Mouse (Mus musculus) gastrocnemius, postnatal 4 days (tissue): ENCODE results near the gene Bcar3. TPM values are rescaled to one million over a fixed set of nuclear protein-coding genes. Genes with fewer than 3 reads are reported as not detected.

Experiments
- DNase-seq, 2 experiments: peaks; one replicate each; pipeline ENCODE4 v3.0.0; 2021 to 2022; ENCODE audit warnings: low spot score in 2 of 2, mixed read lengths in 2 of 2
- total RNA-seq, 2 experiments: library from RNA; stranded (reverse); gene quantifications; 2 replicates each; pipeline ENCODE4 v1.2.3; 2021

Bcar3 gene
- total RNA-seq, 2 experiments from 2014 or later = 23.9 to 29.4 TPM

DNA sequence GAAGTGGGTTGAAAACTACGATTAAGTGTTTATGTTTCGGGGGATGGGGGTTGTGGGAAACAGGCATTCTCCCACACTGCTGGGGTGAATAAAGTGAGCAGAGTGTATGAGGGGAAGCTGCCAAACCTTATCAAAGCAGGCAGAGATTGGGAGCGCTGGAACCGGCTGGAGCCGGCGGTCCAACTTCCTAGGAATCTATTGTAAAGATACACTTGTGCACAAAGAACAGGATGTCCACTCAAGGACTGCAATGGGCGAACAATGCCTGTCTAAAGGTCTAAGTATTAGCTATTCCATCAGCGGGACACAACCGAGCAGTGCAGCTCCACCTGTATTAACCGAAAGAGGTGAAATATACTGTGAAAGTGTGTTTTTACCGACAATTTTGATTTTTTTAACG is 2.1 kb upstream of the Bcar3 start:
- DNase-seq = no peak

DNA sequence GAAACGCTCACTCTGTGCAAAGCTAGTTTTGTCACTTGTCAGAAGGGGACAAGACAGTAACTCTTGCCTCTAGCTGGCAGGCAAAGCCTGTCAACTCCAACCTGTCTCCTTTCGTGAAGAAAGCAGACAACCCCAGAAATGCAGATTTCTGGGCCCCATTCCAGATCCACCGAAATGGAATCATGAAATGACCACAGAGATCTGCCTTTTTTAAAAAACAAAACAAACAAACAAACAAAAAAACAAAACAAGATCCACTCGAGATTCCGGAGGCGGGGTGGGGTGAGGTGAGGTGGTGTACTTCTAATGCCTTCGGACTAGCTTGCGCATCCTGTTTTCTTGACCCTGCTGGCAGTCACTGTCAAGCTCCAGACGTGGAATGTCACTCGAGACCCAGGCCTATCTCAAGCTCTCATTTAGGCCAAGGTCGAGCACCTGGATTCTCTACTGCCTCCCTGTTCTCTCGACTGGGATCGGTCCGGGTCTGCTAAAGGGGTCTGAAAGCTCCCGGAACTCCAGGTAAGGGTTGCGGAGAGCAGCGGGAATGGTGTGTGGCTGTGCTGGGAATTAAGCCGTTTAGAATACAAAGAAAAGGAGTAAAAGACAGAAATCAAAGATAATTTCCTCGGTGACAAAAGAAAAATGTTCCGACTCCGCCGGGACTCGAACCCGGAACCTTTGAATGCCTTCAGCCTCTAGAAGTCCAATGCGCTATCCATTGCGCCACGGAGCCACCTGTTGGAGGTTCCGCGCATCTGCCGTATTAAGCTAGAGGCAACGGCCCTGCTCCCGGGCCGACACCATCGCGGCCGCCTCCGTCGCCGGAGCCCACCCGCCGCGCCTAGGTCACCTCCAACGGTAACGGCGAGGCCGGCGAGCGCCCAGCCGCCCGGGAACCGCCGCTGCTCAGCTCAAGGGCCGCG is 1.4 kb upstream of the Bcar3 start:
- peak; percentile 92 to 94 for DNase-seq

DNA sequence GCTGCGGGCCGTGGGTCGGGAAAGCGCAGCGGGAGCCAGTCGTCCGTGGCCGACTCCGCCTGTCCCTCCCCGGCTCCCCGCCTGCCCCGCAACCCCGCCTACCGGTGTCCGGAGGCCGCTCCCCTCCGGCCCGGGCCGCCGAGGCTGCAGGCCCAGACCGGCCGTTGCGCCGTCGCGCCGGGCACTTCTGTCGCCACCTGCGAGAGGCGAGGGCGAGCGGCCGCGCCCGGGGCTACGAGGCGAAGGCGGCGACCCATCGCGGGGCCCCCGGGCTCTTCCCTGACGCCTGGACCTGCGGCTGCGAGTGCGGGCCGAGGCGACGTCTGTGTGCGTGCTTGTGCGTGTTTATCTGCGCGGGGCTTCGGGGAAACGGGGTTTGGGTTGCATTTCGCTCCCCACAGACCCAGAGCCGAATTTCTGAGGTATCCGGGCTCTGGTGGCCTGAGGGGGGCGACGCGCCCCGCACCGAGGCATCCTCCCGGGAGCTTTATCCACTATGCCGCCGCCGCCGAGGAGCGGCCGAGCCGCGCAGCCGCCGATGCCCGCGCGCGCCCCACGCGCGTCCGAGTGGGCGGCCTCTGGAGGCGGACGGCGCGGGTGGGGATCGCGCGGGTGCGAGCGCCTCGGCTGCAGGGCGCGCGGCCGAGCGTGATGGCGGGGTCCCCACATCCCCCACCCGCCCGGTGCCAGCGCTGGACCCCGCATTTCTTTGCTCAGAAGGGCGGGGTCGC is 548 bp upstream of the Bcar3 start:
- DNase-seq = peak; percentile 79 to 89

- peak in 1 of 2 experiments; percentile 44 for DNase-seq
These were observed 1.6 kb downstream of the Bcar3 start for GRCm38 (mm10) chr3:122295511-122295910.

DNA sequence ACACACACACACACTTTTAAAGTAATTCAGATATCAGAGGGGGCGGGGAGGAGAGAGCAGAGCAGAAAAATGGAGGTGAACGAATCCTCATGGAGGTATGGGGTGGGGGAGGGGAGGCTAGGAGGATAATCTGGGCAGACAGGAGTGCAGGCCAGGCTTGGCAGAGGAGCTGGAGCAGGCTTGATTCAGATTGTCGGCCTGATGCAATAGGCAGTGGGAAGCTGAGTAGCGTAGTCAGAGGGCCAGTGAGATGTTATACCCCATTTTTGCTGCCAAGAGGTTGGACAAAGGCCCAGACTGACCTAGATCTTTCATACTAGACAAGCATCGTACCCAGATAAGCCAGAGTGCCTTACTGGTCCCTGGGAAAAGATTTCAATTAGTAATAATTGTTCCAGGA is 3.0 kb downstream of the Bcar3 start:
- DNase-seq = no peak

- DNase-seq = no peak
These were observed 7.3 kb downstream of the Bcar3 start for GRCm38 (mm10) chr3:122300983-122301919.

- no peak for DNase-seq
These were observed 10.6 kb downstream of the Bcar3 start for GRCm38 (mm10) chr3:122304560-122304959.

DNA sequence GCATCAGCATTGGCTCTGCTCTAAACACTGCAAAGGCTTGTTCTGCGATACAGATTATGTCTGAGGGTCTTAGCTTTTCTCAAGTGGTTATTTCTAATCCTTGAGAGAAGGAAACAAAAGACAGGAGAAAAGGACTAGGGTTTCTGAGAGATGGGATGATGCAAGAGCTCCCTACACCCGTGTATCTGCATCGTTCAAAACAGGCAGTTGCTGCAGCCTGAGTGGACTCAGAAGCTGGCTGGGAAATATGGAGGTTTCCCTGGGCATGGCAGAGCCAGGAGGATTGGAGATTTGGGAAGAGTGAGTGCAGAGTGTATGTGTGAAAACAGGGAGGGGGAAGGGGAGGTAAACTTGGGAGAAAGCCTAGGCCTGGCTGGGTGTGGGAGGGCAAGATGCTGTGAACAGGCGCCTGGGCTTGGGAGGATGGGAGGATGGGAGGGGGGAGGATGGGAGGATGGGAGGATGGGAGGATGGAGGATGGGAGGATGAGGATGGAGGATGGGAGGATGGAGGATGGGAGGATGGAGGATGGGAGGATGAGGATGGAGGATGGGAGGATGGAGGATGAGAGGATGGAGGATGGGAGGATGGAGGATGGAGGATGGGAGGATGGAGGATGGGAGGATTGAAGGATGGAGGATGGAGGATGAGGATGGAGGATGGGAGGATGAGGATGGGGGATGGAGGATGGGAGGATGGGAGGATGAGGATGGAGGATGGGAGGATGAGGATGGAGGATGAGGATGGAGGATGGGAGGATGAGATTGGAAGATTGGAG is 14.1 kb downstream of the Bcar3 start:
- DNase-seq = no peak

DNA sequence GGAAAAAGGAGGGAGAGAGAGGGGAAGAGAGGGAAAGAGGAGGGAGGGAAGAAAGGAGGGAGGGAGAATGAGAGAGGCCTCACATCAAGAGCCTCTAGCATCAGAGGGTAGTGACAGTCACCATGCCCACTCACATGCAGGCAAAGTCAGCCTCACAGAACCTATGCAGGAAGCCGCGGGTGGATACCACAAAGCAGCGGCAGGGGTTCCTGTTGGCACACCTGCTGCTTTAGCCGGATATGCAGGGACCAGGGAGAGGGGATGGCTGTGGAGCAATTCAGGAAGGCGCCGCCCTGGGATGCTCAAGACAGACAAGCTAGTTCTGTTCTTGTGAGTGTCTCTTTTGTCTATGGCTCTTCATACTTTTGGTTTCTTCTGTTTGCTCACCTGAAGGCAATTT is 15.0 kb downstream of the Bcar3 start:
- no peak for DNase-seq

DNA sequence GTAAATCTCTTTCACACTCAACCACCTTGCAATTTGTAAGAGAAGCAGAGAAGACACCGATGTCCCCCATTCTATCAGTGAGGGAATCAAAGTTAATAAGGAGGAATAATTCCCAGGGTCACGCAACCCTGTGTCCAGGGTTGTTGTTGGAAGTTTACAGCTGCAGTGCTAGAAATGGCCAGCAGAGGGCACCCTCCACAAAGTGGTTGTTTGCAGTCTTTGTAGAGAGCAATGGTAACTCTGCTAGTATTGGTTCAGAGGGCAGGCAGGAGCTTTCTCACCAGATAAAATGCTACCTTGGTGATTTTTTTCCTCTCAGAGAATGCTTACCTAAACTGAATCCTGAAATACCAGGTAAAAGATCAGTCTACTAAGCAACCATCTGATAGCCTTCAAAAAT is 18.1 kb downstream of the Bcar3 start:
- peak; percentile 72 to 81 for DNase-seq

- no peak for DNase-seq
These were observed 19.1 kb downstream of the Bcar3 start for GRCm38 (mm10) chr3:122312936-122313629.

GRCm38 (mm10) chr3:122313936-122314335 is 20.0 kb downstream of the Bcar3 start:
- no peak for DNase-seq

DNA sequence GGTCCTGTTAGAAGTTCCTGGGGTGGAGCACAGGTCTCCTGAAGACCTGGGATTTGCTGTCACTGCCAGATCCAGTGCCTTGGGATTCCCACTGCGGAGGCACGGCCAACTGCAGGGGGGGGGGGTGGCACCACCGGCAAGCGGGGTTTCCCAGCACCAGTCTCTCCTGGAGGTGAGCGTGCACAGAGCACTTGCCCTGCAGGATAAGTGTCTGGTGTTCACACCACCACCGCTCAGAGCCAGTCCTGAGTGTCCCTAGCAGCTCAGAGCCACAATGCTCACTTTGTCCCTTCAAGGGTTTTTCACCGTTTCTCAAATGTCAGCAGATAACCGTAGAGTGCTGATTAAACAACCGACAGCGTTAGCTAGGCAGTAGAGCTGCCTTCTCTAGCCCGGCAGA is 22.7 kb downstream of the Bcar3 start:
- DNase-seq = no peak

- DNase-seq = peak in 1 of 2 experiments; percentile 37
These were observed 23.4 kb downstream of the Bcar3 start for GRCm38 (mm10) chr3:122317339-122317738.

DNA sequence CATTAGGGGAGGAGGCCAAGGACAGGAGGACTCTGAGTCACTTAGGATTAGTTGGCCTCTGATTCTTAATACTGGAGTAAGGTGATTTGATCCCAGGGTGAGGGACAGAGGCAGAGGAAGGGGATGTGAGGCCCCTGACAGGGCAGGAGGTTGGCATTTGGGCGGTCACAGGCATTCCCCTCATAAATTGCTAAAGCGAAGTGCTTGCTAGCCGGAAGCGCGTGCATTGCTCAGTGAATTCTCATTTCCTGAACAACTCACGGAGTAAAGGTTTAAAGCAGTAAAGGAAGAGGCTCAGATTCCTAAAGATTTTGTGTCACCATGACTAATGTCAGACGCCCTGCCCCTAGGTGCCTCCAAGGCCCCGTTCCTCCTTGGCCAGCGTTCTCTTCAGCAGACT is 28.3 kb downstream of the Bcar3 start:
- no peak for DNase-seq

GRCm38 (mm10) chr3:122323841-122324240 is 29.9 kb downstream of the Bcar3 start:
- DNase-seq = no peak

DNA sequence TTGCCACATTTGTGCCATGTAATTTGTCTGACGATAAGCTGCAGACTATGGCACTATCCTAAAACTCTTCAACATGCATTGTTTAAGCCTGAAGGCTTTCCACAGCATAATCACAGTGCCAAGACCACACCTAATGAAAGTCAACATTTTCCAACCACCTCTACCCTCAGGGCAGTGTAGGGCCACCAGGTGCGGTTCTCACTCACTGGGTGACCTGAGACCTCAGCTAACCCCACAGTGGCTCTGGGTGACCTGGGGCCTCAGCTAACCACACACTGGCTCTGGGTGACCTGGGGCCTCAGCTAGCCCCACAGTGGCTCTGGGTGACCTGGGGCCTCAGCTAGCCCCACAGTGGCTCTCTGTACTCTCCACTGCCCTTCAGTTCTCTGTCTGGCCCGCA is 30.6 kb downstream of the Bcar3 start:
- DNase-seq = no peak

- DNase-seq = no peak
These were observed 36.5 kb downstream of the Bcar3 start for GRCm38 (mm10) chr3:122330484-122330883.

- no peak for DNase-seq
These were observed 39.6 kb downstream of the Bcar3 start for GRCm38 (mm10) chr3:122333493-122333892.

GRCm38 (mm10) chr3:122333902-122334301 is 40.0 kb downstream of the Bcar3 start:
- DNase-seq = no peak
